Mouse (Mus musculus): ENCODE measurements around the gene Nolc1. TPM values are rescaled to one million over a fixed set of nuclear protein-coding genes. Genes with fewer than 3 reads are reported as not detected.

The Nolc1 gene
- polyA plus RNA-seq, 1 experiment from 2014 or later: 133 TPM

DNA sequence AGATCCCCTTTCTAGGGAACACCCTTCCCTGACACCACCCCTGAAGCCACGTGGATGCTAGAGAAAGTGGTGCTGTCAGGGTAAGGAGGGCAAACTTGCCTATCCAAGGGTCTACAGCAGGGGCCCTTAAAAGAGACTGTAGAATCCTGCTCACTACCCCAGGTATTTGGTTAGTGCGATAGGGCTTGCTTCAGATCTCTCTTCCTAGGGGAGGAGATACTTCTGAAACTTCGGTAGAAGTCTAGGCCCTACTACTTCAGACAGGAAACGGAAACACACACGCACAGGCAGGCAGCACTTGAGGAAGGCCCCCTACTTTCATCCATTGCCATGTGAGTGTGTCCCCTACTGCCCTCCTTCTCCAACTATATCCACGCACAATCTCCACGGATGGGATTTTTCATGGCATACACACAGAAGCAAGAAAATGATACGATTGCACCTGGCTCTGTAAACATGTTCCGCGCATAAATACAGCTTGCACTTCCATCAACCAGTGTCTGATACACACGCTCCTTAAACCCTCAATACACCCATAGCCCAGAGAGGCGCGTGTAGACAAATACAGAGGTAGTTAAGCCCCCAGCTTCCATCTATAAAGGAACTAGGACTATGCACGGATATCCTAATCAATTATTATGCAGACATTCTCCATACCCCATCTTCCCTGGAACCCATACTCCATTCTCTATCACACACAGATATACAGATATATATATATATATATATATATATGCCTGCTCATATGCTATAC is 35.3 kb upstream of the Nolc1 start:
- 39% methylated on average over 14 of the region's 14 CpGs for WGBS
- Histone ChIP-seq H3K4me3 (ENCODE audit: low read depth, low read length) (0 out of 2 replicates have a peak overlapping the region, but pooled peaks have one; percentile 94), H3K27me3 (ENCODE audit: control insufficient read depth, insufficient read depth, low read length) (no peaks in the 10 kb centered on the region), H3K4me1 (replicated peaks; ENCODE audit: control insufficient read depth, insufficient read depth, low read length) (peaks cover 44% of the 10 kb centered on the region), H3K36me3 (ENCODE audit: control insufficient read depth, insufficient read depth, low read length) (peaks cover 15% of the 10 kb centered on the region), H3K27ac (ENCODE audit: low read depth, low read length) (peak overlapping the region; percentile 92), H3K4me2 (ENCODE audit: low read depth, low read length, severe bottlenecking) (peak overlapping the region; percentile 95), H3K9ac (ENCODE audit: low read length) (peak overlapping the region; percentile 49), H3K9me3 (ENCODE audit: control insufficient read depth, low read length) (no peaks in the 10 kb centered on the region)
- DNase-seq (ENCODE audit: low spot score) (no peak), ATAC-seq (replicated peaks; ENCODE audit: low FRiP score) (no peak)

- 16% methylated on average over 7 of the region's 7 CpGs for WGBS
- no peak for DNase-seq (ENCODE audit: low spot score)
- Histone ChIP-seq H3K9ac (ENCODE audit: low read length) (peak overlapping the region; percentile 67), H3K4me3 (ENCODE audit: low read depth, low read length) (peak overlapping the region; percentile 95), H3K4me1 (replicated peaks; ENCODE audit: control insufficient read depth, insufficient read depth, low read length) (peaks cover 48% of the 10 kb centered on the region), H3K4me2 (ENCODE audit: low read depth, low read length, severe bottlenecking) (peak overlapping the region; percentile 78), H3K36me3 (ENCODE audit: control insufficient read depth, insufficient read depth, low read length) (peaks cover 4% of the 10 kb centered on the region), H3K27ac (ENCODE audit: low read depth, low read length) (peak overlapping the region; percentile 99), H3K9me3 (ENCODE audit: control insufficient read depth, low read length) (no peaks in the 10 kb centered on the region), H3K27me3 (ENCODE audit: control insufficient read depth, insufficient read depth, low read length) (no peaks in the 10 kb centered on the region)
- ATAC-seq (replicated peaks; ENCODE audit: low FRiP score): no peak
Measured at GRCm38 (mm10) chr19:46041299-46041932, 34.2 kb upstream of the Nolc1 start.

DNA sequence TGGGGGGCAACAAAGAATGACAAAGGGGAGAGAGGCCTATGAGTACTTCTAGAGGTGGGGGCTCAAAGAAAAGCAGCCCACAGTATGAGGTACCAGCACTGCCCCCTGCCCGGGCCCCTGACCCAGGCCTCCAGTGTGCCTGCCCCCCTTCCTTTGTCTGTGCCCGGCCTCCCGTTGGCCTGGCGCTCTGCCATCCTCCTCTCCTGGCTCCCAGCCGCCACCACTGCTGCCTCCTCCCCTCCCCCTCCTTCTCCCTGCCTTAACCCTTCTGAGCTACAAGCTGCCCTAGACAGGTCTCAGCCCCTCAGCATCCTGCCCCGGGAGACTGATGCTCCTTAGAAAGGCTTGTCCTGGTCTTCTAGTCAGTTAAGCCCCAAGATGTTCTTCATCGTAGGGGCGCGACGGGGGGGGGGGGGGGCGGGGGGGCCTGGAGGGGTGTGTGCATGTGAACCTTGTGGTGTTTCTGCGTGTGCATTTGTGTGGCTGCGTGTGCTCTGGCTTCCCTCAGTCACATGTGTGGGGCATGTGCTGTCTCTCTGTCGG is 33.7 kb upstream of the Nolc1 start:
- Histone ChIP-seq H3K4me2 (ENCODE audit: low read depth, low read length, severe bottlenecking) (peak overlapping the region; percentile 78), H3K27ac (ENCODE audit: low read depth, low read length) (peak overlapping the region; percentile 99), H3K9ac (ENCODE audit: low read length) (peak overlapping the region; percentile 67), H3K27me3 (ENCODE audit: control insufficient read depth, insufficient read depth, low read length) (no peaks in the 10 kb centered on the region), H3K4me3 (ENCODE audit: low read depth, low read length) (peak overlapping the region; percentile 95), H3K4me1 (replicated peaks; ENCODE audit: control insufficient read depth, insufficient read depth, low read length) (peaks cover 47% of the 10 kb centered on the region), H3K36me3 (ENCODE audit: control insufficient read depth, insufficient read depth, low read length) (no peaks in the 10 kb centered on the region; the same call in 1 of the 2 replicates), H3K9me3 (ENCODE audit: control insufficient read depth, low read length) (no peaks in the 10 kb centered on the region)
- ATAC-seq (replicated peaks; ENCODE audit: low FRiP score) (peak; percentile 50), DNase-seq (ENCODE audit: low spot score) (peak; percentile 91)
- WGBS: 0% methylated on average over 12 of the region's 14 CpGs

GRCm38 (mm10) chr19:46042476-46043011 is 33.1 kb upstream of the Nolc1 start:
- H3K4me2 ChIP-seq (ENCODE audit: low read depth, low read length, severe bottlenecking): peak overlapping the region; percentile 78
- WGBS: 9% methylated on average over 6 of the region's 6 CpGs
- H3K36me3 ChIP-seq (ENCODE audit: control insufficient read depth, insufficient read depth, low read length): no peaks in the 10 kb centered on the region
- ATAC-seq (replicated peaks; ENCODE audit: low FRiP score) (peak; percentile 38), DNase-seq (ENCODE audit: low spot score) (no peak)
- H3K27me3 ChIP-seq (ENCODE audit: control insufficient read depth, insufficient read depth, low read length): no peaks in the 10 kb centered on the region
- peak overlapping the region; percentile 99 for H3K27ac ChIP-seq (ENCODE audit: low read depth, low read length)
- peak overlapping the region; percentile 67 for H3K9ac ChIP-seq (ENCODE audit: low read length)
- H3K9me3 ChIP-seq (ENCODE audit: control insufficient read depth, low read length): no peaks in the 10 kb centered on the region
- H3K4me1 ChIP-seq (replicated peaks; ENCODE audit: control insufficient read depth, insufficient read depth, low read length): peaks cover 43% of the 10 kb centered on the region
- peak overlapping the region; percentile 95 for H3K4me3 ChIP-seq (ENCODE audit: low read depth, low read length)

DNA sequence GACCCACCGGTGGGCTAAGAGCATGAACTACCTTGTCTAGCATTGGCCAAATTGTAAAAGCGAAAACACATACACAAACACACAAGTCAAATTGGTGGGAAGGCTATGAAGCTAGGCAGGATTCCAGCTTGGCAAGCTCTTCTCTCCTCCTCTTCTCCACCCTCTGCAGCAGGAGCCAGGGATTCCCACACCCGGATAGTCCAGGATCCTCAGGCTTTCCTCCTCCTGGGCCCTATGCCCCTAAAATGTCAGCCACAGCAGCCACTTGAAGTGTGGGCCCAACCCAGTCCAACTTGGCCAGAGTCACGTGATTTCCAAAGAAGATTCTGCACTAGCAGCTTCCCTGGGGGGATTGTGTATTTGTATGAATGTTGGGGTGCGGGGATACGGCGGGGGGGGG is 32.3 kb upstream of the Nolc1 start:
- DNase-seq (ENCODE audit: low spot score): no peak
- no peaks in the 10 kb centered on the region for H3K9me3 ChIP-seq (ENCODE audit: control insufficient read depth, low read length)

DNA sequence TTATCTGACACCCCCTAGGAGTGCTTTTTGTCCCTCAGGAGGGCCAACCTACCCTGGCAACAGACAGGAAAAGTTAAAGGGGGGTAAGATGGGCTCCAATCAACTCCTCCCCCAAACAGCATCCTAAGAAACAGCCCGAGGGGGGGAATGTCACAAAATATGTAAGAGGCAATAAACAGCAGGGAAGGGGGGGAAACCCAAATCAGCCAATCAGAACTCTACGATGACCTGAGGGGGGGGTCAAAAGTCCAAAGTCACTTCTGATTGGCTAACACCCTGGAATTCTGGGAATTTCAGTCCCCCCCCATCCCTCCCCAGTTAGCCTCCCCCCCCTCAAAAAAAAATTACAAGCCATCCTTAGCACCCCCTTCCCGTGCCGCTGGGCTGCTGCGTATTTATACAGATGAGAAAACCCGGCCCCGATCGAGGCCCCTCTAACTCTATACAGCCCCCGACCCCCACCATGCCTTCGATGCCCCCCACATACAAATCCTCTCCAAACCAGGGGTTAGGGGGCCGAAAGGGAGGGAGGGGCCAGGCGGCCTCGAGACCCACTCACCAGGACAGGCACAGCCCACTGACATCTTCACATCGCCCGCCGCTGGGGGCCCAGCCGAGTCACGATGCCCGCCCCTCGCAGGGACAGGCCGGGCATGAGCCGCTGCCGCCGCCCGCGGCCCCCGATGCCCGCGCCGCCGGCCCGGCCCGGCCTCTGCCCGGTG is 31.2 kb upstream of the Nolc1 start, which contains the start of gene Pprc1:
Pprc1 (plus strand) TSS at position 616 of the 722 bp plus-strand sequence.
- Histone ChIP-seq H3K27ac (ENCODE audit: low read depth, low read length) (peak within 1 kb of the TSS; percentile 93), H3K36me3 (ENCODE audit: control insufficient read depth, insufficient read depth, low read length) (no peaks in the 10 kb centered on the region), H3K27me3 (ENCODE audit: control insufficient read depth, insufficient read depth, low read length) (no peaks in the 10 kb centered on the region), H3K4me2 (ENCODE audit: low read depth, low read length, severe bottlenecking) (peak within 1 kb of the TSS; percentile 78), H3K9ac (ENCODE audit: low read length) (peak within 1 kb of the TSS; percentile 95), H3K9me3 (ENCODE audit: control insufficient read depth, low read length) (no peaks in the 10 kb centered on the region), H3K4me1 (replicated peaks; ENCODE audit: control insufficient read depth, insufficient read depth, low read length) (peaks cover 41% of the 10 kb centered on the region), H3K4me3 (ENCODE audit: low read depth, low read length) (peak within 1 kb of the TSS; percentile 95)
- WGBS: 1% methylated on average over 34 of the region's 34 CpGs
- no peak for ATAC-seq (replicated peaks; ENCODE audit: low FRiP score)
- no peak for DNase-seq (ENCODE audit: low spot score)

More for the DNA sequence above, 32.3 kb upstream of the Nolc1 start:
- no peaks in the 10 kb centered on the region for H3K27me3 ChIP-seq (ENCODE audit: control insufficient read depth, insufficient read depth, low read length)
- peak overlapping the region; percentile 95 for H3K4me3 ChIP-seq (ENCODE audit: low read depth, low read length)
- 68% methylated on average over 7 of the region's 7 CpGs for WGBS
- peak overlapping the region; percentile 78 for H3K4me2 ChIP-seq (ENCODE audit: low read depth, low read length, severe bottlenecking)
- H3K4me1 ChIP-seq (replicated peaks; ENCODE audit: control insufficient read depth, insufficient read depth, low read length): peaks cover 41% of the 10 kb centered on the region
- H3K27ac ChIP-seq (ENCODE audit: low read depth, low read length): peak overlapping the region; percentile 99
- no peak for ATAC-seq (replicated peaks; ENCODE audit: low FRiP score)
- H3K36me3 ChIP-seq (ENCODE audit: control insufficient read depth, insufficient read depth, low read length): no peaks in the 10 kb centered on the region
- H3K9ac ChIP-seq (ENCODE audit: low read length): peak overlapping the region; percentile 31

- peak; percentile 92 for DNase-seq (ENCODE audit: low spot score)
- peak within 1 kb of the TSS; percentile 95 for H3K4me3 ChIP-seq (ENCODE audit: low read depth, low read length)
- WGBS: 0% methylated on average over 83 of the region's 84 CpGs
Measured at GRCm38 (mm10) chr19:46044993-46045695, 30.5 kb upstream of the Nolc1 start, which contains the start of gene Ldb1. Ldb1 (minus strand) TSS chr19:46045214.

More at GRCm38 (mm10) chr19:46044993-46045695, 30.5 kb upstream of the Nolc1 start, which contains the start of gene Ldb1:
- no peaks in the 10 kb centered on the region for H3K36me3 ChIP-seq (ENCODE audit: control insufficient read depth, insufficient read depth, low read length)
- H3K4me2 ChIP-seq (ENCODE audit: low read depth, low read length, severe bottlenecking): peak within 1 kb of the TSS; percentile 78
- peak within 1 kb of the TSS; percentile 95 for H3K9ac ChIP-seq (ENCODE audit: low read length)
- no peaks in the 10 kb centered on the region for H3K9me3 ChIP-seq (ENCODE audit: control insufficient read depth, low read length)
- peaks cover 38% of the 10 kb centered on the region for H3K4me1 ChIP-seq (replicated peaks; ENCODE audit: control insufficient read depth, insufficient read depth, low read length)
- peak within 1 kb of the TSS; percentile 93 for H3K27ac ChIP-seq (ENCODE audit: low read depth, low read length)
- ATAC-seq (replicated peaks; ENCODE audit: low FRiP score): peak; percentile 74
- no peaks in the 10 kb centered on the region for H3K27me3 ChIP-seq (ENCODE audit: control insufficient read depth, insufficient read depth, low read length)
